Mouse (Mus musculus) lung, postnatal 0 days (tissue): ENCODE results near the gene Hagh.

Experiments
- CTCF ChIP-seq: IDR thresholded peaks from 2 replicates; pipeline ENCODE4 v1.5.1; 2016; ENCODE audit warnings: antibody characterized with exemption, mild to moderate bottlenecking
- EP300 ChIP-seq: IDR thresholded peaks from 2 replicates; pipeline ENCODE4 v1.6.1; 2016; ENCODE audit warnings: antibody characterized with exemption, mild to moderate bottlenecking, control low read depth

- no peak for TF ChIP-seq CTCF
- TF ChIP-seq EP300, result no peak
These were observed 28.7 kb upstream of the Hagh start for GRCm38 (mm10) chr17:24811211-24811610.
